Mouse (Mus musculus) CH12.LX (cell line): Measurements from ENCODE around the gene Dtymk. TPM values are rescaled to one million over a fixed set of nuclear protein-coding genes. Genes with fewer than 3 reads are reported as not detected.
A peak's percentile ranks its signal among the peaks of the same experiment; 100 is the strongest.

Experiments
- DNase-seq: peaks from one replicate; pipeline ENCODE4 v3.0.0-alpha.2; 2013; ENCODE audit errors: extremely low read depth
- H3K27ac ChIP-seq: 2 replicates; pipeline ENCODE4 v1.5.1; 2012; ENCODE audit warnings: low read depth, mild to moderate bottlenecking, control low read depth, moderate library complexity; ENCODE audit not compliant: insufficient read depth
- H3K27me3 ChIP-seq: replicated peaks from 2 replicates; pipeline ENCODE3; 2012; ENCODE audit warnings: inconsistent platforms
- H3K36me3 ChIP-seq, 2 experiments: replicated peaks in 1 of 2; 2 replicates each; pipeline versions ENCODE3 to v1.6.1; 2012; ENCODE audit warnings: inconsistent platforms in 1 of 2, low read length in 1 of 2, mild to moderate bottlenecking in 1 of 2, mixed read lengths in 1 of 2, moderate library complexity in 1 of 2; ENCODE audit not compliant: control insufficient read depth in 1 of 2, insufficient read depth in 1 of 2
- H3K4me1 ChIP-seq, 2 experiments: 2 replicates each; pipeline ENCODE4 v1.6.1; 2012; ENCODE audit warnings: inconsistent platforms in 1 of 2, moderate library complexity in 1 of 2; ENCODE audit not compliant: insufficient read depth in 2 of 2, control insufficient read depth in 1 of 2
- H3K4me2 ChIP-seq: 2 replicates; pipeline ENCODE4 v1.6.1; 2012; ENCODE audit warnings: low read depth, mild to moderate bottlenecking, control low read depth; ENCODE audit not compliant: poor library complexity, insufficient read depth, severe bottlenecking
- H3K4me3 ChIP-seq, 3 experiments: fragments of 150-350 bp in 1 of 3; sonication (generic) in 1 of 3; replicated peaks in 1 of 3; 2 replicates each; pipeline versions ENCODE3 to v1.5.1; 2011 to 2012; ENCODE audit warnings: low read depth in 2 of 3, low read length in 2 of 3, mild to moderate bottlenecking in 2 of 3, moderate library complexity in 2 of 3, control low read depth in 1 of 3, improper control_type of control experiment in 1 of 3, inconsistent platforms in 1 of 3, mixed read lengths in 1 of 3; ENCODE audit not compliant: poor library complexity in 1 of 3
- H3K79me2 ChIP-seq: replicated peaks from 2 replicates; pipeline ENCODE4 v1.6.1; 2012; ENCODE audit warnings: mild to moderate bottlenecking, moderate library complexity; ENCODE audit not compliant: control insufficient read depth, poor library complexity, insufficient read depth, severe bottlenecking; ENCODE audit errors: extremely low read depth
- H3K9ac ChIP-seq: 2 replicates; pipeline ENCODE4 v1.6.1; 2012; ENCODE audit warnings: low read depth, mild to moderate bottlenecking, control low read depth, moderate library complexity; ENCODE audit not compliant: insufficient read depth
- H3K9me3 ChIP-seq: replicated peaks from 2 replicates; pipeline ENCODE3; 2012; ENCODE audit warnings: low read length, inconsistent platforms, mixed read lengths
- CTCF ChIP-seq, 2 experiments: IDR thresholded peaks in 1 of 2; conservative IDR thresholded peaks in 1 of 2; 2 replicates each; pipeline ENCODE4 v1.5.1; 2011 to 2012; ENCODE audit warnings: low read depth in 2 of 2, low read length in 2 of 2, improper control_type of control experiment in 1 of 2, inconsistent platforms in 1 of 2, mild to moderate bottlenecking in 1 of 2, moderate library complexity in 1 of 2
- ELF1 ChIP-seq: IDR thresholded peaks from 2 replicates; pipeline ENCODE4 v1.6.1; 2014; ENCODE audit warnings: low read depth, mild to moderate bottlenecking, inconsistent platforms, low read length, improper control_type of control experiment
- JUN ChIP-seq: IDR thresholded peaks from 2 replicates; pipeline ENCODE4 v1.6.1; 2011; ENCODE audit warnings: low read depth, mild to moderate bottlenecking, low read length, improper control_type of control experiment, moderate library complexity; ENCODE audit not compliant: insufficient read depth
- MAFK ChIP-seq: IDR thresholded peaks from 2 replicates; pipeline ENCODE4 v1.6.1; 2011; ENCODE audit warnings: low read length, improper control_type of control experiment; ENCODE audit not compliant: insufficient replicate concordance
- MAX ChIP-seq: IDR thresholded peaks from 2 replicates; pipeline ENCODE4 v1.6.1; 2011; ENCODE audit warnings: low read length, improper control_type of control experiment
- MAZ ChIP-seq: IDR thresholded peaks from 2 replicates; pipeline ENCODE4 v1.6.1; 2012; ENCODE audit warnings: low read depth, mild to moderate bottlenecking, inconsistent platforms, low read length, improper control_type of control experiment, moderate library complexity
- MEF2A ChIP-seq: IDR thresholded peaks from 2 replicates; pipeline ENCODE4 v1.6.1; 2014; ENCODE audit warnings: low read depth, mild to moderate bottlenecking, inconsistent platforms, low read length, improper control_type of control experiment, borderline replicate concordance
- MXI1 ChIP-seq: IDR thresholded peaks from 2 replicates; pipeline ENCODE4 v1.6.1; 2011; ENCODE audit warnings: mild to moderate bottlenecking, low read depth, low read length, improper control_type of control experiment
- NRF1 ChIP-seq: IDR thresholded peaks from 2 replicates; pipeline ENCODE4 v1.6.1; 2014; ENCODE audit warnings: low read depth, mild to moderate bottlenecking, inconsistent platforms, low read length, improper control_type of control experiment, moderate library complexity
- POLR2AphosphoS2 ChIP-seq: IDR thresholded peaks from 2 replicates; pipeline ENCODE4 v1.6.1; 2011; ENCODE audit warnings: low read depth, low read length, improper control_type of control experiment
- SMC3 ChIP-seq: IDR thresholded peaks from 2 replicates; pipeline ENCODE4 v1.6.1; 2011; ENCODE audit warnings: low read depth, low read length, improper control_type of control experiment
- TBP ChIP-seq: conservative IDR thresholded peaks from 2 replicates; pipeline ENCODE4 v1.6.1; 2011; ENCODE audit warnings: low read depth, low read length, improper control_type of control experiment
- UBTF ChIP-seq: IDR thresholded peaks from 2 replicates; pipeline ENCODE4 v1.6.1; 2012; ENCODE audit warnings: low read depth, mild to moderate bottlenecking, inconsistent platforms, low read length, improper control_type of control experiment, moderate library complexity
- ZKSCAN1 ChIP-seq: IDR thresholded peaks from 2 replicates; pipeline ENCODE4 v1.6.1; 2012; ENCODE audit warnings: low read depth, inconsistent platforms, low read length, improper control_type of control experiment, borderline replicate concordance
- ZMIZ1 ChIP-seq: IDR thresholded peaks from 2 replicates; pipeline ENCODE4 v1.6.1; 2012; ENCODE audit warnings: low read depth, mild to moderate bottlenecking, inconsistent platforms, low read length, improper control_type of control experiment
- ZNF384 ChIP-seq: IDR thresholded peaks from 2 replicates; pipeline ENCODE4 v1.6.1; 2012; ENCODE audit warnings: low read depth, low read length, improper control_type of control experiment, inconsistent platforms
- dilution Hi-C: fragments of 300-500 bp; cut with MboI; formaldehyde crosslinking; loops from 2 replicates; pipeline ENCODE4 v1.14.3; 2020; ENCODE audit warnings: low sequenced_read_pairs; ENCODE audit not compliant: extremely low pct_unique_long_range_greater_than_20kb, extremely low pct_ligation_motif_present
- in situ Hi-C: fragments of 300-500 bp; cut with MboI; formaldehyde crosslinking; loops from 3 replicates; pipeline ENCODE4 v1.14.3; 2019; ENCODE audit warnings: low sequenced_read_pairs, low pct_ligation_motif_present, low pct_unique_long_range_greater_than_20kb, mixed read lengths
- polyA plus RNA-seq: library from polyadenylated mRNA; unstranded; fragments of >175 nt; gene quantifications from 2 replicates; pipeline ENCODE4 v1.2.1, GENCODE M21; 2012; ENCODE audit warnings: low read depth; ENCODE audit not compliant: insufficient read length
- total RNA-seq, 2 experiments: library from RNA; depleted of rRNA; stranded (reverse); fragments of 300-350 nt in 1 of 2; fragments of >200 nt in 1 of 2; gene quantifications; 2 replicates each; pipeline ENCODE4 v1.2.3; 2012 to 2014

Gene Dtymk
- total and polyA plus RNA-seq, 3 experiments = 168 to 286 (median 196) TPM

- Histone ChIP-seq H3K36me3 (peaks cover 0 to 14% of the 10 kb centered on the region in 2 experiments), H3K4me1 (peaks cover 4 to 25% of the 10 kb centered on the region in 2 experiments; a peak in 3 of 4 replicates), H3K4me3 (no peak overlapping the region), H3K27ac (no peak overlapping the region), H3K4me2 (no peak overlapping the region), H3K9ac (no peak overlapping the region), H3K27me3 (no peaks in the 10 kb centered on the region), H3K79me2 (peaks cover 40% of the 10 kb centered on the region), H3K9me3 (no peaks in the 10 kb centered on the region)
- no peak for DNase-seq
- dilution Hi-C loops (no loop called here), in situ Hi-C loops (no loop called here)
- no peak for TF ChIP-seq MEF2A
These were observed 41.7 kb downstream of the Dtymk start for GRCm38 (mm10) chr1:93760076-93760475.

GRCm38 (mm10) chr1:93756154-93756553 is 45.6 kb downstream of the Dtymk start:
- Histone ChIP-seq H3K27ac (no peak overlapping the region), H3K4me1 (peaks cover 8 to 43% of the 10 kb centered on the region in 2 experiments; a peak in 3 of 4 replicates)

GRCm38 (mm10) chr1:93755618-93756017 is 46.1 kb downstream of the Dtymk start:
- Histone ChIP-seq H3K27ac (no peak overlapping the region), H3K4me2 (peak overlapping the region; percentile 97), H3K36me3 (peaks cover under 1 to 13% of the 10 kb centered on the region in 2 experiments), H3K4me3 (peak overlapping the region; percentile 85 to 95 (median 88)), H3K79me2 (peaks cover 53% of the 10 kb centered on the region), H3K9ac (peak overlapping the region; percentile 79), H3K27me3 (no peaks in the 10 kb centered on the region), H3K9me3 (no peaks in the 10 kb centered on the region), H3K4me1 (peaks cover 8 to 43% of the 10 kb centered on the region in 2 experiments; a peak in 3 of 4 replicates)
- no peak for DNase-seq
- dilution Hi-C loops = no loop called here
- no peak for TF ChIP-seq MXI1
- TF ChIP-seq ZNF384 = peak; percentile 35; the same call in 1 of the 2 replicates
- in situ Hi-C loops = no loop called here

More at GRCm38 (mm10) chr1:93756154-93756553, 45.6 kb downstream of the Dtymk start:
- Histone ChIP-seq H3K9ac (no peak overlapping the region; the same call in 1 of the 2 replicates), H3K9me3 (no peaks in the 10 kb centered on the region), H3K4me2 (no peak overlapping the region), H3K36me3 (peaks cover 0 to 13% of the 10 kb centered on the region in 2 experiments), H3K4me3 (no peak overlapping the region), H3K79me2 (peaks cover 53% of the 10 kb centered on the region), H3K27me3 (no peaks in the 10 kb centered on the region)
- in situ Hi-C loops = no loop called here
- dilution Hi-C loops = no loop called here
- TF ChIP-seq MAZ (no peak), CTCF (conservative IDR thresholded peaks at IDR 0.05 in 1 of 2, IDR thresholded peaks at IDR 0.05 in 1 of 2; ENCODE audit: low read depth in 2 of 2, low read length in 2 of 2) (no peak), MAFK (no peak)
- no peak for DNase-seq

- in situ Hi-C loops = no loop called here
- Histone ChIP-seq H3K4me3 (peak overlapping the region; percentile 85 to 95 (median 88)), H3K79me2 (peaks cover 54% of the 10 kb centered on the region), H3K4me1 (peaks cover 8 to 43% of the 10 kb centered on the region in 2 experiments; a peak in 3 of 4 replicates), H3K27ac (peak overlapping the region; percentile 37; the same call in 1 of the 2 replicates), H3K27me3 (no peaks in the 10 kb centered on the region), H3K36me3 (peaks cover 4 to 16% of the 10 kb centered on the region in 2 experiments), H3K9ac (peak overlapping the region; percentile 79), H3K4me2 (peak overlapping the region; percentile 97), H3K9me3 (no peaks in the 10 kb centered on the region)
- TF ChIP-seq MAX = no peak
- no peak for TF ChIP-seq POLR2AphosphoS2
- no peak for TF ChIP-seq SMC3
- no peak for TF ChIP-seq JUN
- no peak for TF ChIP-seq MXI1
- no peak for TF ChIP-seq NRF1
- TF ChIP-seq ZMIZ1 = no peak
- no peak for TF ChIP-seq UBTF
- TF ChIP-seq ZKSCAN1 = no peak
- no peak for TF ChIP-seq TBP
- no peak for TF ChIP-seq ELF1
- dilution Hi-C loops = no loop called here
- peak; percentile 16 for DNase-seq
These were observed 46.5 kb downstream of the Dtymk start for GRCm38 (mm10) chr1:93755291-93755610.
